Mouse (Mus musculus) midbrain, embryonic 12.5 days (tissue): ENCODE data around the gene Cox5a. TPM values are rescaled to one million over a fixed set of nuclear protein-coding genes. Genes with fewer than 3 reads are reported as not detected.

Source experiments
- ATAC-seq: fragments of 200-750 bp; cut with Nextera tagmentation; 2 replicates; pipeline ENCODE4 v1.8.0; 2017; ENCODE audit warnings: low read depth, moderate TSS enrichment, moderate library complexity; ENCODE audit not compliant: low FRiP score
- H3K27ac ChIP-seq: fragments of 300-500 bp; sonication (generic); replicated peaks from 2 replicates; pipeline ENCODE4 v1.5.1; 2016; ENCODE audit warnings: mild to moderate bottlenecking
- H3K27me3 ChIP-seq: fragments of 300-500 bp; sonication (generic); 2 replicates; pipeline ENCODE4 v1.6.1; 2016; ENCODE audit warnings: mild to moderate bottlenecking
- H3K36me3 ChIP-seq: fragments of 300-500 bp; sonication (generic); 2 replicates; pipeline ENCODE4 v1.6.1; 2016
- H3K4me1 ChIP-seq: fragments of 300-500 bp; sonication (generic); 2 replicates; pipeline ENCODE4 v1.6.1; 2016
- H3K4me2 ChIP-seq: fragments of 300-500 bp; sonication (generic); replicated peaks from 2 replicates; pipeline ENCODE4 v1.6.1; 2016; ENCODE audit warnings: mild to moderate bottlenecking, moderate library complexity
- H3K4me3 ChIP-seq: fragments of 300-500 bp; sonication (generic); 2 replicates; pipeline ENCODE4 v1.5.1; 2016; ENCODE audit warnings: mild to moderate bottlenecking
- H3K9ac ChIP-seq: fragments of 300-500 bp; sonication (generic); replicated peaks from 2 replicates; pipeline ENCODE4 v1.6.1; 2016; ENCODE audit warnings: mild to moderate bottlenecking, moderate library complexity
- H3K9me3 ChIP-seq: fragments of 300-500 bp; sonication (generic); 2 replicates; pipeline ENCODE4 v1.6.1; 2016; ENCODE audit warnings: mild to moderate bottlenecking
- WGBS: fragments of 180-500 bp; shearing (Covaris S2); methylation state at CpG from one replicate; pipeline ENCODE4 v1.1.7; 2016; 5-methylcytosine and 5-hydroxymethylcytosine counted together
- polyA plus RNA-seq: library from polyadenylated mRNA; unstranded; fragments of >200 nt; fragmentation: Nextera tagmentation; extraction: Ambion mirVana; gene quantifications from 2 replicates; pipeline ENCODE4 v1.2.1, GENCODE M21; 2016

The Cox5a gene
- polyA plus RNA-seq, 1 experiment from 2014 or later = 706 TPM

- Histone ChIP-seq H3K27ac (peak overlapping the region; percentile 84), H3K4me2 (peak overlapping the region; percentile 72), H3K4me1 (peaks cover 49% of the 10 kb centered on the region), H3K9ac (peak overlapping the region; percentile 35), H3K4me3 (peak overlapping the region; percentile 43), H3K36me3 (no peaks in the 10 kb centered on the region), H3K9me3 (no peaks in the 10 kb centered on the region), H3K27me3 (peaks cover 79% of the 10 kb centered on the region)
- WGBS = 0% methylated on average over 34 of the region's 34 CpGs
- ATAC-seq = peak; percentile 53
Observed at GRCm38 (mm10) chr9:57504381-57504700, 16.7 kb upstream of the Cox5a start.

- Histone ChIP-seq H3K4me3 (peak overlapping the region; percentile 43), H3K4me1 (peaks cover 49% of the 10 kb centered on the region), H3K9ac (no peak overlapping the region), H3K36me3 (no peaks in the 10 kb centered on the region), H3K27ac (peak overlapping the region; percentile 84), H3K27me3 (peaks cover 74% of the 10 kb centered on the region), H3K9me3 (no peaks in the 10 kb centered on the region), H3K4me2 (peak overlapping the region; percentile 72)
- no peak for ATAC-seq
- WGBS = 41% methylated on average over 10 of the region's 10 CpGs
Observed at GRCm38 (mm10) chr9:57504891-57505290, 16.2 kb upstream of the Cox5a start.

GRCm38 (mm10) chr9:57505700-57506099 lies 15.4 kb upstream of the Cox5a start:
- Histone ChIP-seq H3K4me3 (peak overlapping the region; percentile 43), H3K4me2 (0 out of 2 replicates have a peak overlapping the region, but pooled peaks have one; percentile 72), H3K27ac (peak overlapping the region; percentile 84), H3K9me3 (no peaks in the 10 kb centered on the region), H3K9ac (no peak overlapping the region), H3K36me3 (no peaks in the 10 kb centered on the region), H3K27me3 (peaks cover 66% of the 10 kb centered on the region), H3K4me1 (peaks cover 49% of the 10 kb centered on the region)
- peak; percentile 83 for ATAC-seq
- 2% methylated on average over 8 of the region's 8 CpGs for WGBS

GRCm38 (mm10) chr9:57510577-57510976 lies 10.5 kb upstream of the Cox5a start:
- no peak for ATAC-seq
- 64% methylated on average over 2 of the region's 2 CpGs for WGBS
- H3K36me3 ChIP-seq = no peaks in the 10 kb centered on the region
- H3K4me1 ChIP-seq = peaks cover 12% of the 10 kb centered on the region
- H3K4me2 ChIP-seq = no peak overlapping the region
- H3K27ac ChIP-seq = no peak overlapping the region
- H3K9me3 ChIP-seq = no peaks in the 10 kb centered on the region
- H3K4me3 ChIP-seq = no peak overlapping the region
- H3K9ac ChIP-seq = no peak overlapping the region
- peaks cover 17% of the 10 kb centered on the region for H3K27me3 ChIP-seq

- no peak; the same call in 1 of the 2 replicates for ATAC-seq
- H3K36me3 ChIP-seq = no peaks in the 10 kb centered on the region
- H3K9me3 ChIP-seq = no peaks in the 10 kb centered on the region
- H3K27me3 ChIP-seq = no peaks in the 10 kb centered on the region
- WGBS = 10% methylated on average over 3 of the region's 3 CpGs
- H3K27ac ChIP-seq = peak overlapping the region; percentile 63
- H3K4me1 ChIP-seq = peaks cover 13% of the 10 kb centered on the region
- H3K4me2 ChIP-seq = no peak overlapping the region
- no peak overlapping the region for H3K4me3 ChIP-seq
- no peak overlapping the region for H3K9ac ChIP-seq
Observed at GRCm38 (mm10) chr9:57517113-57517512, 4.0 kb upstream of the Cox5a start.

GRCm38 (mm10) chr9:57520375-57521055 lies 559 bp upstream of the Cox5a start:
- WGBS = 26% methylated on average over 16 of the region's 16 CpGs
- Histone ChIP-seq H3K27ac (peak overlapping the region; percentile 56), H3K36me3 (no peaks in the 10 kb centered on the region)

GRCm38 (mm10) chr9:57522114-57522860 lies 1.2 kb downstream of the Cox5a start:
- Histone ChIP-seq H3K9ac (peak overlapping the region; percentile 96), H3K4me2 (peak overlapping the region; percentile 80), H3K27ac (no peak overlapping the region; the same call in 1 of the 2 replicates), H3K4me1 (peaks cover 28% of the 10 kb centered on the region), H3K27me3 (no peaks in the 10 kb centered on the region), H3K36me3 (no peaks in the 10 kb centered on the region), H3K9me3 (no peaks in the 10 kb centered on the region), H3K4me3 (peak overlapping the region; percentile 97)
- 41% methylated on average over 7 of the region's 7 CpGs for WGBS
- ATAC-seq = no peak

More at GRCm38 (mm10) chr9:57520375-57521055, 559 bp upstream of the Cox5a start:
- H3K27me3 ChIP-seq = no peaks in the 10 kb centered on the region
- no peak; the same call in none of the 2 replicates for ATAC-seq
- no peaks in the 10 kb centered on the region for H3K9me3 ChIP-seq
- H3K4me1 ChIP-seq = peaks cover 32% of the 10 kb centered on the region
- H3K4me2 ChIP-seq = peak overlapping the region; percentile 80
- peak overlapping the region; percentile 96 for H3K9ac ChIP-seq
- H3K4me3 ChIP-seq = peak overlapping the region; percentile 97

- H3K36me3 ChIP-seq = no peaks in the 10 kb centered on the region
- peak overlapping the region; percentile 97 for H3K4me3 ChIP-seq
- peak overlapping the region; percentile 96 for H3K9ac ChIP-seq
- no peaks in the 10 kb centered on the region for H3K9me3 ChIP-seq
- H3K4me1 ChIP-seq = peaks cover 28% of the 10 kb centered on the region
- H3K27me3 ChIP-seq = no peaks in the 10 kb centered on the region
- peak overlapping the region; percentile 80 for H3K4me2 ChIP-seq
- WGBS = 83% methylated on average over 4 of the region's 4 CpGs
- no peak overlapping the region for H3K27ac ChIP-seq
- no peak for ATAC-seq
Observed at GRCm38 (mm10) chr9:57522861-57523246, 1.8 kb downstream of the Cox5a start.

GRCm38 (mm10) chr9:57523754-57524153 lies 2.7 kb downstream of the Cox5a start:
- H3K27me3 ChIP-seq = no peaks in the 10 kb centered on the region
- no peak for ATAC-seq
- H3K27ac ChIP-seq = no peak overlapping the region
- H3K9ac ChIP-seq = no peak overlapping the region
- no peak overlapping the region for H3K4me2 ChIP-seq
- 95% methylated on average over 1 of the region's 1 CpGs for WGBS
- no peak overlapping the region for H3K4me3 ChIP-seq
- no peaks in the 10 kb centered on the region for H3K9me3 ChIP-seq
- H3K36me3 ChIP-seq = no peaks in the 10 kb centered on the region
- H3K4me1 ChIP-seq = peaks cover 28% of the 10 kb centered on the region

GRCm38 (mm10) chr9:57524439-57524838 lies 3.4 kb downstream of the Cox5a start:
- H3K4me3 ChIP-seq = no peak overlapping the region
- H3K4me1 ChIP-seq = peaks cover 28% of the 10 kb centered on the region
- H3K36me3 ChIP-seq = no peaks in the 10 kb centered on the region
- no peaks in the 10 kb centered on the region for H3K9me3 ChIP-seq
- H3K9ac ChIP-seq = 0 out of 2 replicates have a peak overlapping the region, but pooled peaks have one; percentile 20
- H3K27ac ChIP-seq = no peak overlapping the region
- H3K27me3 ChIP-seq = no peaks in the 10 kb centered on the region
- H3K4me2 ChIP-seq = no peak overlapping the region
- ATAC-seq = no peak

- 84% methylated on average over 2 of the region's 2 CpGs for WGBS
- Histone ChIP-seq H3K27ac (no peak overlapping the region), H3K4me2 (no peak overlapping the region), H3K36me3 (no peaks in the 10 kb centered on the region; the same call in 1 of the 2 replicates), H3K4me3 (no peak overlapping the region), H3K9me3 (no peaks in the 10 kb centered on the region), H3K27me3 (no peaks in the 10 kb centered on the region), H3K4me1 (peaks cover 26% of the 10 kb centered on the region), H3K9ac (no peak overlapping the region)
- ATAC-seq = no peak
Observed at GRCm38 (mm10) chr9:57525516-57525915, 4.4 kb downstream of the Cox5a start.

- Histone ChIP-seq H3K36me3 (peaks cover 6% of the 10 kb centered on the region), H3K27me3 (no peaks in the 10 kb centered on the region), H3K4me3 (no peak overlapping the region), H3K9me3 (no peaks in the 10 kb centered on the region), H3K4me1 (peaks cover 24% of the 10 kb centered on the region), H3K4me2 (no peak overlapping the region), H3K27ac (no peak overlapping the region), H3K9ac (no peak overlapping the region)
- ATAC-seq = no peak
Observed at GRCm38 (mm10) chr9:57526435-57526834, 5.4 kb downstream of the Cox5a start.
